Mouse (Mus musculus) erythroblast, embryonic 14.5 days (primary cell): ENCODE data around the gene Syn2.

Experiments
- GATA1 ChIP-seq: IDR thresholded peaks from 2 replicates; pipeline ENCODE4 v1.6.1; 2012; ENCODE audit warnings: low read length, inconsistent platforms, mixed read lengths
- TAL1 ChIP-seq: IDR thresholded peaks from 3 replicates; pipeline ENCODE4 v1.6.1; 2012; ENCODE audit warnings: low read length, inconsistent platforms, mixed read lengths

GRCm38 (mm10) chr6:115288223-115288622 is 153.5 kb downstream of the Syn2 start:
- no peak for TF ChIP-seq GATA1
- no peak for TF ChIP-seq TAL1
